Mouse (Mus musculus) hindbrain, embryonic 13.5 days (tissue): ENCODE results near the gene D16Ertd472e. TPM values are rescaled to one million over a fixed set of nuclear protein-coding genes. Genes with fewer than 3 reads are reported as not detected.

Experiments
- ATAC-seq: fragments of 200-750 bp; cut with Nextera tagmentation; 2 replicates; pipeline ENCODE4 v1.8.0; 2017; ENCODE audit warnings: moderate TSS enrichment; ENCODE audit not compliant: low FRiP score
- H3K27ac ChIP-seq: fragments of 300-500 bp; sonication (generic); 2 replicates; pipeline ENCODE4 v1.5.1; 2015; ENCODE audit warnings: inconsistent platforms, mild to moderate bottlenecking, moderate library complexity
- H3K27me3 ChIP-seq: fragments of 300-500 bp; sonication (generic); 2 replicates; pipeline ENCODE4 v1.6.1; 2015; ENCODE audit warnings: mild to moderate bottlenecking, inconsistent platforms
- H3K36me3 ChIP-seq: fragments of 300-500 bp; sonication (generic); 2 replicates; pipeline ENCODE4 v1.6.1; 2015; ENCODE audit warnings: mild to moderate bottlenecking, inconsistent platforms
- H3K4me1 ChIP-seq: fragments of 300-500 bp; sonication (generic); replicated peaks from 2 replicates; pipeline ENCODE4 v1.6.1; 2015; ENCODE audit warnings: inconsistent platforms
- H3K4me2 ChIP-seq: fragments of 300-500 bp; sonication (generic); 2 replicates; pipeline ENCODE4 v1.6.1; 2015; ENCODE audit warnings: inconsistent platforms, mild to moderate bottlenecking, moderate library complexity
- H3K4me3 ChIP-seq: fragments of 300-500 bp; sonication (generic); 2 replicates; pipeline ENCODE4 v1.5.1; 2015; ENCODE audit warnings: mild to moderate bottlenecking, inconsistent platforms
- H3K9ac ChIP-seq: fragments of 300-500 bp; sonication (generic); 2 replicates; pipeline ENCODE4 v1.6.1; 2015; ENCODE audit warnings: mild to moderate bottlenecking, inconsistent platforms
- H3K9me3 ChIP-seq: fragments of 300-500 bp; sonication (generic); 2 replicates; pipeline ENCODE4 v1.6.1; 2016; ENCODE audit warnings: inconsistent platforms
- WGBS: fragments of 180-500 bp; shearing (Covaris S2); methylation state at CpG from one replicate; pipeline ENCODE4 v1.1.7; 2015; 5-methylcytosine and 5-hydroxymethylcytosine counted together
- polyA plus RNA-seq: library from polyadenylated mRNA; unstranded; fragments of >200 nt; fragmentation: Nextera tagmentation; extraction: Ambion mirVana; gene quantifications from 2 replicates; pipeline ENCODE4 v1.2.1, GENCODE M21; 2015

D16Ertd472e gene
- polyA plus RNA-seq, 1 experiment from 2014 or later, result 8.0 TPM

GRCm38 (mm10) chr16:78563093-78563971, 13.2 kb downstream of the D16Ertd472e start:
- no peaks in the 10 kb centered on the region for H3K9me3 ChIP-seq
- no peak overlapping the region for H3K4me3 ChIP-seq
- peaks cover 55% of the 10 kb centered on the region for H3K36me3 ChIP-seq
- no peaks in the 10 kb centered on the region for H3K4me1 ChIP-seq
- 91% methylated on average over 15 of the region's 15 CpGs for WGBS
- H3K27ac ChIP-seq, result no peak overlapping the region
- no peaks in the 10 kb centered on the region for H3K27me3 ChIP-seq
- no peak overlapping the region for H3K9ac ChIP-seq
- ATAC-seq, result no peak
- H3K4me2 ChIP-seq, result no peak overlapping the region

GRCm38 (mm10) chr16:78560627-78561026, 15.9 kb downstream of the D16Ertd472e start:
- Histone ChIP-seq H3K4me1 (no peaks in the 10 kb centered on the region), H3K9ac (no peak overlapping the region), H3K27ac (no peak overlapping the region), H3K27me3 (no peaks in the 10 kb centered on the region), H3K9me3 (no peaks in the 10 kb centered on the region), H3K4me2 (no peak overlapping the region), H3K36me3 (peaks cover 60% of the 10 kb centered on the region), H3K4me3 (no peak overlapping the region)
- WGBS, result 88% methylated on average over 5 of the region's 5 CpGs
- ATAC-seq, result no peak

GRCm38 (mm10) chr16:78560063-78560462, 16.4 kb downstream of the D16Ertd472e start:
- Histone ChIP-seq H3K27ac (no peak overlapping the region), H3K27me3 (no peaks in the 10 kb centered on the region), H3K36me3 (peaks cover 55% of the 10 kb centered on the region), H3K9me3 (no peaks in the 10 kb centered on the region), H3K4me2 (no peak overlapping the region), H3K4me1 (no peaks in the 10 kb centered on the region), H3K9ac (no peak overlapping the region), H3K4me3 (no peak overlapping the region)
- 95% methylated on average over 15 of the region's 15 CpGs for WGBS
- ATAC-seq, result no peak

- no peak for ATAC-seq
- no peaks in the 10 kb centered on the region for H3K4me1 ChIP-seq
- 98% methylated on average over 4 of the region's 4 CpGs for WGBS
Measured at GRCm38 (mm10) chr16:78557573-78557972, 18.9 kb downstream of the D16Ertd472e start.

GRCm38 (mm10) chr16:78554911-78555648, 21.4 kb downstream of the D16Ertd472e start:
- H3K27ac ChIP-seq, result no peak overlapping the region
- WGBS, result 93% methylated on average over 10 of the region's 10 CpGs

More at GRCm38 (mm10) chr16:78557573-78557972, 18.9 kb downstream of the D16Ertd472e start:
- Histone ChIP-seq H3K9ac (no peak overlapping the region), H3K36me3 (peaks cover 36% of the 10 kb centered on the region), H3K4me2 (no peak overlapping the region), H3K9me3 (no peaks in the 10 kb centered on the region), H3K27ac (no peak overlapping the region), H3K4me3 (no peak overlapping the region), H3K27me3 (no peaks in the 10 kb centered on the region)

GRCm38 (mm10) chr16:78547367-78547766, 29.1 kb downstream of the D16Ertd472e start:
- no peak overlapping the region for H3K4me3 ChIP-seq
- H3K4me2 ChIP-seq, result no peak overlapping the region
- 96% methylated on average over 10 of the region's 10 CpGs for WGBS
- H3K27me3 ChIP-seq, result no peaks in the 10 kb centered on the region
- ATAC-seq, result no peak
- H3K9ac ChIP-seq, result no peak overlapping the region
- H3K4me1 ChIP-seq, result 0 out of 2 replicates have a peak, but pooled peaks cover 5% of the 10 kb centered on the region
- no peak overlapping the region for H3K27ac ChIP-seq
- H3K9me3 ChIP-seq, result no peaks in the 10 kb centered on the region
- H3K36me3 ChIP-seq, result peaks cover 27% of the 10 kb centered on the region

More at GRCm38 (mm10) chr16:78554911-78555648, 21.4 kb downstream of the D16Ertd472e start:
- Histone ChIP-seq H3K36me3 (peaks cover 13% of the 10 kb centered on the region), H3K4me3 (no peak overlapping the region), H3K9ac (no peak overlapping the region), H3K4me1 (0 out of 2 replicates have a peak, but pooled peaks cover 5% of the 10 kb centered on the region), H3K9me3 (no peaks in the 10 kb centered on the region), H3K27me3 (no peaks in the 10 kb centered on the region), H3K4me2 (no peak overlapping the region)
- ATAC-seq, result no peak

GRCm38 (mm10) chr16:78546529-78546928, 30.0 kb downstream of the D16Ertd472e start:
- peaks cover 27% of the 10 kb centered on the region for H3K36me3 ChIP-seq
- no peak overlapping the region for H3K9ac ChIP-seq
- H3K4me2 ChIP-seq, result no peak overlapping the region
- no peak overlapping the region for H3K4me3 ChIP-seq
- no peak for ATAC-seq
- H3K9me3 ChIP-seq, result no peaks in the 10 kb centered on the region
- WGBS, result 95% methylated on average over 6 of the region's 6 CpGs
- 0 out of 2 replicates have a peak, but pooled peaks cover 2% of the 10 kb centered on the region for H3K4me1 ChIP-seq
- H3K27me3 ChIP-seq, result no peaks in the 10 kb centered on the region
- no peak overlapping the region for H3K27ac ChIP-seq

- H3K4me2 ChIP-seq, result no peak overlapping the region
- WGBS, result 88% methylated on average over 16 of the region's 16 CpGs
- no peak overlapping the region for H3K4me3 ChIP-seq
- H3K36me3 ChIP-seq, result peaks cover 12% of the 10 kb centered on the region
- H3K9me3 ChIP-seq, result no peaks in the 10 kb centered on the region
- no peaks in the 10 kb centered on the region for H3K27me3 ChIP-seq
- H3K9ac ChIP-seq, result no peak overlapping the region
- no peak for ATAC-seq
- H3K27ac ChIP-seq, result no peak overlapping the region
- H3K4me1 ChIP-seq, result no peaks in the 10 kb centered on the region
Measured at GRCm38 (mm10) chr16:78540376-78541246, 35.9 kb downstream of the D16Ertd472e start.

- Histone ChIP-seq H3K4me2 (no peak overlapping the region), H3K27ac (no peak overlapping the region), H3K9ac (no peak overlapping the region), H3K4me3 (no peak overlapping the region), H3K4me1 (no peaks in the 10 kb centered on the region), H3K36me3 (0 out of 2 replicates have a peak, but pooled peaks cover 3% of the 10 kb centered on the region), H3K9me3 (no peaks in the 10 kb centered on the region), H3K27me3 (no peaks in the 10 kb centered on the region)
- 93% methylated on average over 8 of the region's 8 CpGs for WGBS
- ATAC-seq, result no peak
Measured at GRCm38 (mm10) chr16:78537798-78538422, 38.6 kb downstream of the D16Ertd472e start.

GRCm38 (mm10) chr16:78537322-78537721, 39.2 kb downstream of the D16Ertd472e start:
- WGBS, result 74% methylated on average over 7 of the region's 7 CpGs
- no peak overlapping the region for H3K4me2 ChIP-seq
- no peaks in the 10 kb centered on the region for H3K9me3 ChIP-seq
- ATAC-seq, result no peak
- no peaks in the 10 kb centered on the region for H3K27me3 ChIP-seq
- no peak overlapping the region for H3K4me3 ChIP-seq
- no peak overlapping the region for H3K9ac ChIP-seq
- H3K4me1 ChIP-seq, result no peaks in the 10 kb centered on the region
- no peak overlapping the region for H3K27ac ChIP-seq
- H3K36me3 ChIP-seq, result no peaks in the 10 kb centered on the region

GRCm38 (mm10) chr16:78534468-78534867, 42.0 kb downstream of the D16Ertd472e start:
- H3K27me3 ChIP-seq, result no peaks in the 10 kb centered on the region
- no peaks in the 10 kb centered on the region for H3K36me3 ChIP-seq
- H3K4me2 ChIP-seq, result no peak overlapping the region
- H3K9ac ChIP-seq, result no peak overlapping the region
- no peak for ATAC-seq
- no peak overlapping the region for H3K27ac ChIP-seq
- no peaks in the 10 kb centered on the region for H3K9me3 ChIP-seq
- no peak overlapping the region for H3K4me3 ChIP-seq
- no peaks in the 10 kb centered on the region for H3K4me1 ChIP-seq
- 72% methylated on average over 8 of the region's 8 CpGs for WGBS
